Mouse (Mus musculus): ENCODE data around the gene Anapc2. TPM values are rescaled to one million over a fixed set of nuclear protein-coding genes. Genes with fewer than 3 reads are reported as not detected.

Gene Anapc2
- polyA plus RNA-seq, 1 experiment from 2014 or later = 100 TPM

DNA sequence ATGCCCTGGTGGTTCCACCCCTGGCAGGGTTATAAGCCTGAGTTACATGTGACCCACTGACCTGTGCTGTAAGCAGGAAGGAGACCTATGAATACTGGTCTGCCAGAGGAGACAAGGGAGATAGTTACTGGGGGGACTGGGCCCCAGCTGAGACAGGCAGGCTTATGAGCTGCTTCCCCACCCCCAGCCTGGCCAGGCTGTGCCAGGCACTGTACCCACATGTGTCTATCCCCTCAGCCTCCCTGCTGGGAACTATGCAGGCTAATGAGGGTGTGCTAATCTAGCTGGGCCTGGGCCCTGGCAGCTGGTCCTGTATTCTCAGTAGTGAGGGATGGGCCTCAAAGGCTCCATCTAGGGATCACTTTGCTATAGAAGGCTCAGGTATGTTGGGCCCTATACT lies 5.0 kb upstream of the Anapc2 start:
- ATAC-seq (replicated peaks; ENCODE audit: low FRiP score, low TSS enrichment, low read depth) = no peak
- H3K4me3 ChIP-seq (ENCODE audit: low read depth, low read length) = no peak overlapping the region
- H3K9ac ChIP-seq (ENCODE audit: low read length) = 0 out of 2 replicates have a peak overlapping the region, but pooled peaks have one; percentile 20
- DNase-seq (ENCODE audit: low spot score) = no peak
- peaks cover 32% of the 10 kb centered on the region for H3K4me1 ChIP-seq (replicated peaks; ENCODE audit: control insufficient read depth, insufficient read depth, low read length)
- no peak overlapping the region for H3K4me2 ChIP-seq (ENCODE audit: low read length)
- no peaks in the 10 kb centered on the region for H3K9me3 ChIP-seq (ENCODE audit: control insufficient read depth, low read length)
- H3K36me3 ChIP-seq (ENCODE audit: control insufficient read depth, insufficient read depth, low read length) = peaks cover 24% of the 10 kb centered on the region
- no peak overlapping the region for H3K27ac ChIP-seq (ENCODE audit: low read depth)
- H3K27me3 ChIP-seq (replicated peaks; ENCODE audit: control insufficient read depth, insufficient read depth, low read length) = peaks cover 10% of the 10 kb centered on the region; the same call in 1 of the 2 replicates

DNA sequence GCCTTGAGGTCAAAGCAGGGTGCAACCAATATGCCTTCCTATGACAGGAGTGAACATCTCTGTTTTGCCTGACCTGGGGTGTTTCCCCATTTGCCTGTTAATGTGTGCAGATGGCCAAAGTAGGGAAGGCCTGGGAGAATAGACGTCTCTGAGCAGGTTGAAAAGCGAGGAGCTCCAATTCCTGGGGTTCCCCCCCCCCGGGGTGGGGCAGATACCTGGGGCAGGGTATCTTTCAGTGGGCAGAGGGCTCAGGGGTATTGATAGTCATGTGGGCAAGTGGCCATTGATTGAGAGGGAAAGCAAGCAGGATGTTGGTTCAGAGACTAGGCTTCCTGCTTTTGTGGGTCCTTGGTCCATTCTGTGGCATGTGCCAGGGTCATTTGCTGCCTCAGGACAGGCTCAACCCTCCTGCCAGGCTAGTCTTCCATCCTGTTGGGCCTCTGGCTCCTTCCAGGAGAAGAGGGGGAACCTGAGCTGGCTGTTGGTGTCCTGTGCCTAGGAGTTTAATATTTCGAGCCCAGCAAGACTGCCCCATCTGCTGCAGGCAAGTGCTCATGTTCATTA lies 4.5 kb upstream of the Anapc2 start:
- H3K4me3 ChIP-seq (ENCODE audit: low read depth, low read length) = no peak overlapping the region
- H3K9ac ChIP-seq (ENCODE audit: low read length) = 0 out of 2 replicates have a peak overlapping the region, but pooled peaks have one; percentile 20
- no peak overlapping the region for H3K27ac ChIP-seq (ENCODE audit: low read depth)
- H3K4me2 ChIP-seq (ENCODE audit: low read length) = no peak overlapping the region
- peaks cover 10% of the 10 kb centered on the region; the same call in 1 of the 2 replicates for H3K27me3 ChIP-seq (replicated peaks; ENCODE audit: control insufficient read depth, insufficient read depth, low read length)
- DNase-seq (ENCODE audit: low spot score) (no peak), ATAC-seq (replicated peaks; ENCODE audit: low FRiP score, low TSS enrichment, low read depth) (no peak)
- H3K9me3 ChIP-seq (ENCODE audit: control insufficient read depth, low read length) = no peaks in the 10 kb centered on the region
- H3K36me3 ChIP-seq (ENCODE audit: control insufficient read depth, insufficient read depth, low read length) = peaks cover 24% of the 10 kb centered on the region
- 67% methylated on average over 4 of the region's 4 CpGs for WGBS
- H3K4me1 ChIP-seq (replicated peaks; ENCODE audit: control insufficient read depth, insufficient read depth, low read length) = peaks cover 32% of the 10 kb centered on the region

DNA sequence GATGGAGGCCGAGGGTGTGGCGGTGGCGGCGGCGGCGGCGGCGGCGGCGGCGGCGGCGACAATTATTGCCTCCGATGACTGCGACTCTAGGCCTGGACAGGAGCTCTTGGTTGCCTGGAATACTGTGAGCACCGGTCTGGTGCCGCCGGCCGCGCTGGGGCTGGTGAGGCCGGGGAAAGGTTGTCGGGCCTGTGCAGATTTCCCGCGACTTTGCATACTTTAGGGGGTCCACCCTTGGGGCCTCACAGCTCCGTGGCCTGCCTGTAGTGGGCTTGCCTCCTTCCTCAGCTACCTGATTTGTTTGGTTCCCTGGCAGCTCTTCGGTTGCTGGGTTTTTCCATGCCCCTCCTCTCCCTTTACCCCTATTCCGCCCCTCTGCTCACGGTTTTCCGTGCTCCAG lies 237 bp downstream of the Anapc2 start:
- no peaks in the 10 kb centered on the region for H3K27me3 ChIP-seq (replicated peaks; ENCODE audit: control insufficient read depth, insufficient read depth, low read length)
- peak overlapping the region; percentile 91 for H3K4me3 ChIP-seq (ENCODE audit: low read depth, low read length)
- WGBS = under 1% methylated on average over 29 of the region's 29 CpGs
- peak overlapping the region; percentile 20; the same call in 1 of the 2 replicates for H3K27ac ChIP-seq (ENCODE audit: low read depth)
- DNase-seq (ENCODE audit: low spot score) (no peak), ATAC-seq (replicated peaks; ENCODE audit: low FRiP score, low TSS enrichment, low read depth) (peak; percentile 77)
- peaks cover 66% of the 10 kb centered on the region for H3K36me3 ChIP-seq (ENCODE audit: control insufficient read depth, insufficient read depth, low read length)
- H3K9me3 ChIP-seq (ENCODE audit: control insufficient read depth, low read length) = no peaks in the 10 kb centered on the region
- peak overlapping the region; percentile 83 for H3K9ac ChIP-seq (ENCODE audit: low read length)
- peaks cover 24% of the 10 kb centered on the region for H3K4me1 ChIP-seq (replicated peaks; ENCODE audit: control insufficient read depth, insufficient read depth, low read length)
- H3K4me2 ChIP-seq (ENCODE audit: low read length) = peak overlapping the region; percentile 98

DNA sequence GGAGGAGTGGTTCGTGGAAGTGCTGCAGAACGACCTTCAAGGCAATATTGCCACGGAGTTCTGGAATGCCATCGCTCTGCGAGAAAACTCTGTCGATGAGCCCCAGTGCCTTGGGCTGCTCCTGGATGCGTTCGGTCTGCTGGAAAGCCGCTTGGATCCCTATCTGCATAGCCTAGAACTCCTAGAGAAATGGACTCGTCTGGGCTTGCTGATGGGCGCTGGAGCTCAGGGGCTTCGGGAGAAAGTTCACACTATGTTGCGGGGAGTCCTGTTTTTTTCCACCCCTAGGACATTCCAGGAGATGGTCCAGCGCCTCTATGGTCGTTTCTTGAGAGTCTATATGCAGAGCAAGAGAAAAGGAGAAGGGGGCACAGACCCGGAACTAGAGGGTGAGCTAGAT lies 732 bp downstream of the Anapc2 start:
- Histone ChIP-seq H3K27ac (ENCODE audit: low read depth) (peak overlapping the region; percentile 20; the same call in 1 of the 2 replicates), H3K36me3 (ENCODE audit: control insufficient read depth, insufficient read depth, low read length) (peaks cover 71% of the 10 kb centered on the region), H3K9ac (ENCODE audit: low read length) (peak overlapping the region; percentile 83), H3K27me3 (replicated peaks; ENCODE audit: control insufficient read depth, insufficient read depth, low read length) (no peaks in the 10 kb centered on the region), H3K9me3 (ENCODE audit: control insufficient read depth, low read length) (no peaks in the 10 kb centered on the region), H3K4me3 (ENCODE audit: low read depth, low read length) (peak overlapping the region; percentile 91), H3K4me2 (ENCODE audit: low read length) (peak overlapping the region; percentile 98), H3K4me1 (replicated peaks; ENCODE audit: control insufficient read depth, insufficient read depth, low read length) (peaks cover 24% of the 10 kb centered on the region)
- no peak for DNase-seq (ENCODE audit: low spot score)
- 33% methylated on average over 16 of the region's 16 CpGs for WGBS
- no peak for ATAC-seq (replicated peaks; ENCODE audit: low FRiP score, low TSS enrichment, low read depth)

DNA sequence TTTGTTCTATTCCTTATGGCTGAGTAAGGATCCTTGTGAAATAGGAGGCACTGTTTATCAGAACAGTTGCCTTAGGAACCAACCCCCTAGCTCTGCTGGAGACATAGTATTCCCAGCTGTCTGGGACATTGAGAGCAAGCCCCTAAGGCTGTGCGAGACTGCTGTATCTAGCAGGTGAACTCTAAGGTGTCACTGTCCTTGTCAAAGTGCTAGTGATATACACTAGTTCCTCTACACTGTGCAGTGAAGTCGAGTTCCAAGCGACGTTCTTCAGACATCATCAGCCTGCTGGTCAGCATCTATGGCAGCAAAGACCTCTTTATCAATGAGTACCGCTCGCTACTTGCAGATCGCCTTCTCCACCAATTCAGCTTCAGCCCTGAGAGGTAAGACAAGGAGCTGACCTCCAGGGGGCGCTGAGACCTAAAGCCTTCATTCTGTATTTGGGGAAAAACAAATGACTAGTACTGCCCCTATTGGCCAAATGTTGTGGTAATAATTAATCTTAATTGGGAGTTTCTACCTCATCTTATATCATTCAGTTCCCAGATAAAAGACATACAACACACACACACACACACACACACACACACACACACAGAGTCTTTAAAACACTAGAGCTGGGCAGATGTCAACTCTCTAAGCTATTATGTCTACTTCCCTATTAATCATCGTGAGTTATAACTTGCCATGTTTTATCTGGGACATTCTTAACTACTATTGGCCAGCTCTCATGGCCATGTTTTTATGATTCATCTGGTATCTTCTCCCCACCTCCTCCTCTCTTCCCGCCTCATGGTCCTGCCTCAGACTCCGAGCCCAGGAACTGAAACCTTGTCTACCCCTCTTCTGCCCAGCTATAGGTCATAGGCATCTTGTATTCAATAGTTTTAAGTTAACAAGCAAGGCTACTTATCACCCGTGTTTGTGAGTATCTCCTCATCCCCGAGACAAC lies 6.9 kb downstream of the Anapc2 start:
- Histone ChIP-seq H3K4me1 (replicated peaks; ENCODE audit: control insufficient read depth, insufficient read depth, low read length) (no peaks in the 10 kb centered on the region), H3K9me3 (ENCODE audit: control insufficient read depth, low read length) (no peaks in the 10 kb centered on the region), H3K9ac (ENCODE audit: low read length) (no peak overlapping the region), H3K27me3 (replicated peaks; ENCODE audit: control insufficient read depth, insufficient read depth, low read length) (no peaks in the 10 kb centered on the region), H3K27ac (ENCODE audit: low read depth) (no peak overlapping the region), H3K36me3 (ENCODE audit: control insufficient read depth, insufficient read depth, low read length) (peaks cover 95% of the 10 kb centered on the region), H3K4me3 (ENCODE audit: low read depth, low read length) (no peak overlapping the region), H3K4me2 (ENCODE audit: low read length) (no peak overlapping the region)
- WGBS = 65% methylated on average over 13 of the region's 13 CpGs
- DNase-seq (ENCODE audit: low spot score) (peak; percentile 93), ATAC-seq (replicated peaks; ENCODE audit: low FRiP score, low TSS enrichment, low read depth) (no peak)

DNA sequence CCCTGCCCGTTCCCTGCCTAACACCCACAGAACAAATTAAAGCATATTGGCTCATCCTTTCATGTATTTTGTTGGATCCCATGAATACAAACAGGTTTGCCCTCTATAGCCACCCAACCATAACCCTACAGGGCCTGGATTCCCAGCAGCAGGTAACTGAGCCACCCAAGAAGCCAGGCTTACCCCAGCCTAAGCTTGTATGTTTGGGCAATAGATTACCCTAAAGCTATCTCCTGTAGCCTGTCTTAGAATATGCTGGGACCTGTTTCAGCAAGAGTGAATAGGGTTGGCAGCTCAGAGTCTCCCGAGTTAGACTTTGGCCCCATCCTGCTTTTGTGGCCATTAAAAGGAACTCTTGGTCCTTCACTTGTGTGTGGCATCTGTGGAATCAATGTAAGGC lies 13.3 kb downstream of the Anapc2 start:
- ATAC-seq (replicated peaks; ENCODE audit: low FRiP score, low TSS enrichment, low read depth) (no peak), DNase-seq (ENCODE audit: low spot score) (no peak)
- H3K9me3 ChIP-seq (ENCODE audit: control insufficient read depth, low read length) = no peaks in the 10 kb centered on the region
- no peak overlapping the region for H3K4me3 ChIP-seq (ENCODE audit: low read depth, low read length)
- peaks cover 28% of the 10 kb centered on the region for H3K27me3 ChIP-seq (replicated peaks; ENCODE audit: control insufficient read depth, insufficient read depth, low read length)
- no peaks in the 10 kb centered on the region for H3K4me1 ChIP-seq (replicated peaks; ENCODE audit: control insufficient read depth, insufficient read depth, low read length)
- H3K9ac ChIP-seq (ENCODE audit: low read length) = no peak overlapping the region
- H3K27ac ChIP-seq (ENCODE audit: low read depth) = no peak overlapping the region
- 87% methylated on average over 2 of the region's 2 CpGs for WGBS
- H3K36me3 ChIP-seq (ENCODE audit: control insufficient read depth, insufficient read depth, low read length) = peaks cover 52% of the 10 kb centered on the region
- no peak overlapping the region for H3K4me2 ChIP-seq (ENCODE audit: low read length)

DNA sequence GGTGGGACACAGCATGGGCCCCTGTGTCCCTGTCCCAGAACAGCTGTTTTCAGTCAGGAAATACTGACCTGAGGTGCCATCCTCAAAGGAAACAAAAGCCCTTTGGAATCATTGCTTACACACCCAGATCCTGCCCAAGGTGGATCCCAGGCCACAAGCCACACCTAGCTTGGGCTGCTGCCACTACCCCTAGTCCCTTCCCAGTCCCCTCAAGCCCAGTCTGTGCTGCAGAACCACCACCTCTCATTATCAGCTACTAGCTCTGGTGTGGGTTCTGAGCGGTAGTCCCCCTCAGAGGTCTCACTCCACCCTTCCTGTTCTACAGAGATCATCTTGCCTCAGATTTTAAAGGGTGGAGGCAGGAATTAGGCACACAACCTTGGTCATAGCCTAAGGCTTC lies 14.0 kb downstream of the Anapc2 start:
- H3K4me3 ChIP-seq (ENCODE audit: low read depth, low read length) = no peak overlapping the region
- H3K9ac ChIP-seq (ENCODE audit: low read length) = no peak overlapping the region
- H3K9me3 ChIP-seq (ENCODE audit: control insufficient read depth, low read length) = no peaks in the 10 kb centered on the region
- H3K27ac ChIP-seq (ENCODE audit: low read depth) = peak overlapping the region; percentile 2; the same call in 1 of the 2 replicates
- no peaks in the 10 kb centered on the region for H3K4me1 ChIP-seq (replicated peaks; ENCODE audit: control insufficient read depth, insufficient read depth, low read length)
- ATAC-seq (replicated peaks; ENCODE audit: low FRiP score, low TSS enrichment, low read depth) (no peak), DNase-seq (ENCODE audit: low spot score) (no peak)
- WGBS = 79% methylated on average over 1 of the region's 1 CpGs
- peaks cover 45% of the 10 kb centered on the region for H3K36me3 ChIP-seq (ENCODE audit: control insufficient read depth, insufficient read depth, low read length)
- H3K4me2 ChIP-seq (ENCODE audit: low read length) = no peak overlapping the region
- H3K27me3 ChIP-seq (replicated peaks; ENCODE audit: control insufficient read depth, insufficient read depth, low read length) = peaks cover 36% of the 10 kb centered on the region

DNA sequence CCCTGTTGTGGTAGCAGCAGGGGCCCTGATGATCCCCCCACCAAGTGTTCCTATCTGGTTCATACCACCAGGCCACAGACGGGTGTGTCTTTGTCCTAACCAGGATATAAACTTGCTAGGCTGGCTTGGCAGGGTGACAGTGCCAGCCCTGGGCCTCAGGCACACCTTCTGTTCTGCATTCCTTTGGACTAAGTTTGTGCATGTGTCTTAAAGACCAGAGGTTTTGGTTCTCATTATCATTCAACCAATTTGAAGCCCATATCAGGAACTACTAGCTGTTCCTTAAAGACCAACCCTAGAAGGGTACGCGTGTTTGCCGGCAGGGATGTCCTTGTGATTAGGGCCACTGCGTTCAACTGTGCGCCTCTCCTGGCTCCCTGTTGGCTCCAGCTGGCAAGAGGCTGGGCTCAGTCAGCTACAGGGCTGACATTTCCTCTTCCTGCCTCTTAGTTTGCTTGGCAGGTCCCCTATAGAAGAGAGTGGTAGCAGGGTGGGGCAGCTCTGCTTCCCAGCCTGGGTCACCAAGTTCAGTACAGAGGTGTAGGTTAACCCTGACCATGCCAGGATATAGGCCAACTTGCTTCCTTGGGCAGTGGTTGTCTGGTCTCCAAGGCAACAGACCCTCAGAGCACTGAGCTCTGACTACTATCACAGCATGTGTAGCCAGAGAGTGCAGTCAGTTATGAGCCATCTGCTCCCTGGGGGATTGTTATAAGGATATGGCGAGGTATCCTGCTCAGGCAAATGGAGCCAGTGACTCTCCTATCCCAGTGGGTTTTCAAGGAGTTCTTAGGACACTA lies 14.8 kb downstream of the Anapc2 start:
- Histone ChIP-seq H3K9ac (ENCODE audit: low read length) (no peak overlapping the region), H3K4me3 (ENCODE audit: low read depth, low read length) (no peak overlapping the region), H3K27ac (ENCODE audit: low read depth) (peak overlapping the region; percentile 2; the same call in 1 of the 2 replicates), H3K9me3 (ENCODE audit: control insufficient read depth, low read length) (no peaks in the 10 kb centered on the region), H3K4me2 (ENCODE audit: low read length) (no peak overlapping the region), H3K36me3 (ENCODE audit: control insufficient read depth, insufficient read depth, low read length) (peaks cover 41% of the 10 kb centered on the region), H3K4me1 (replicated peaks; ENCODE audit: control insufficient read depth, insufficient read depth, low read length) (peaks cover 2% of the 10 kb centered on the region; the same call in 1 of the 2 replicates), H3K27me3 (replicated peaks; ENCODE audit: control insufficient read depth, insufficient read depth, low read length) (peaks cover 43% of the 10 kb centered on the region)
- DNase-seq (ENCODE audit: low spot score) (no peak), ATAC-seq (replicated peaks; ENCODE audit: low FRiP score, low TSS enrichment, low read depth) (0 out of 2 replicates have a peak, but pooled peaks have one; percentile 37)
- 54% methylated on average over 7 of the region's 7 CpGs for WGBS

All from intestine, embryonic 14.5 days (tissue).